Comparison of ENCODE assay signal across 20 mouse cellular contexts in the genomic region with DNA sequence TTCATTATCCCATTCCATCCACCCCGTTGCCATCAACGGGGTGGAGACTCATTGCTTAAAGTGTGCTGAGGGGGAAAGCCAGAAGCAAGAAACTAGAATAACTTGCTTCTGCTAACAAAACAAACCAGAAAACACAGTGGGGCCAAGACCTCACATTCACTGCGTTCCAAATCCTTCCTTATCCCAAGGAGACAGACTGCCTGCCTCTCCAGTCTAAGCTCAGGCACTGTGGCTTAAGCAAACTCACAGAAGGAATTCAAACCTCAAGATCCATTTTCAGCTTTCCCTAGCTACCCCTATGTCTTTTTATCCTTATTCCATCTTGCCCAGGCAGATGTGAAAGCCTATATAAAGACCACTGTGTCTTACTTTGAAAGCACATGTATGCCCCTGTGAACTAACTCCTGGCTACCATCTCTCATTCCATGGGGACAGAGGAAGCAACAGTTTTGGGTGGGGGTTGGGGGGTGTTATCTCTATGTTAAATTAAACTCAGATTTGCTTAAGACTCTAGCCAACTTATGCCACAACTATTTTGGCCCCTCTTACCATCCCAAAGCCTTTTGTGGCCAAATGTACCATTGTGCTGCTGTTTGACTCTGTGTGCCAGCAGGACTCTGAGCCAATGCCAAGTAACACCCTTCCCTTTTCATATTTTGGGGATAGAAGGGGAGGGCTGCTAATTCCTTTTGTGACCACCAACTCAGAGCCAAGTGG.
DNase-seq lines count a peak whose midpoint lies in the region; ATAC-seq and TF ChIP-seq lines count a peak whose summit lies in the region.
"Had no signal": no experiment of that assay in that cellular context is flagged by ENCODE, and none has a peak within 500 bp of the region (broad histone marks: within the 10 kb centered on the region; RNA-seq: fewer than 3 reads in every experiment).

No protein-coding gene starts in this region.

- TF ChIP-seq POLR2A in embryonic fibroblast, embryonic 13.5 days (IDR thresholded peaks at IDR 0.05; ENCODE audit: low read depth, low read length), result no peak

- H3K27me3 ChIP-seq in kidney, postnatal 0 days (ENCODE audit: insufficient read depth, low read length), result no peaks in the 10 kb centered on the region
- H3K27me3 ChIP-seq: CH12.LX; embryonic facial prominence, embryonic 12.5 days; heart, embryonic 13.5 days; hindbrain, embryonic 15.5 days had no signal

- ATAC-seq in kidney, postnatal 0 days (replicated peaks; ENCODE audit: low FRiP score, low read depth), result no peak

- peaks cover 13% of the 10 kb centered on the region; the same call in 1 of the 2 replicates for H3K4me1 ChIP-seq in kidney, postnatal 0 days (replicated peaks; ENCODE audit: insufficient read depth, low read length)
- H3K4me1 ChIP-seq in embryonic fibroblast, embryonic 13.5 days (ENCODE audit: control insufficient read depth, insufficient read depth, low read length), result peaks cover 14% of the 10 kb centered on the region

- H3K9me3 ChIP-seq in kidney, postnatal 0 days (replicated peaks; ENCODE audit: low read length), result no peaks in the 10 kb centered on the region
- H3K9me3 ChIP-seq: embryonic facial prominence, embryonic 12.5 days; forebrain, embryonic 12.5 days; heart, embryonic 13.5 days; hindbrain, embryonic 15.5 days had no signal

- peak; percentile 45 for DNase-seq in kidney, postnatal 0 days (ENCODE audit: low spot score)
- no peak for DNase-seq in kidney, postnatal 25 days
- DNase-seq in testis, postnatal 10 days (ENCODE audit: low spot score), result peak; percentile 10
- DNase-seq in testis, postnatal 14 days (ENCODE audit: low spot score), result no peak
- DNase-seq in spleen, postnatal 10 days (ENCODE audit: low spot score in 2 of 2), result no peak
- DNase-seq in left cerebral cortex, adult 11 months (ENCODE audit: low spot score), result no peak
- DNase-seq: adrenal gland, adult 8-10 months; adrenal gland, postnatal 36 days; cerebellum, adult 8-10 months; cerebellum, postnatal 14 days; embryo, embryonic 11 days; gastrocnemius, adult 2 months; gastrocnemius, postnatal 36 days; heart, postnatal 36 days had no signal

- no peak for TF ChIP-seq CTCF in kidney, postnatal 0 days (IDR thresholded peaks at IDR 0.05; ENCODE audit: low read depth)
- no peak for TF ChIP-seq CTCF in embryonic fibroblast, embryonic 13.5 days (IDR thresholded peaks at IDR 0.05; ENCODE audit: borderline replicate concordance, insufficient read depth, low read length)

- no peak overlapping the region for H3K4me3 ChIP-seq in kidney, postnatal 0 days (replicated peaks; ENCODE audit: low read depth, low read length)
- no peak overlapping the region for H3K4me3 ChIP-seq in embryonic fibroblast, embryonic 13.5 days (ENCODE audit: insufficient read depth, low read length)
- H3K4me3 ChIP-seq: embryonic facial prominence, embryonic 12.5 days; forebrain, embryonic 12.5 days; gastrocnemius, adult 2 months; heart, embryonic 13.5 days; hindbrain, embryonic 15.5 days had no signal

- H3K36me3 ChIP-seq in kidney, postnatal 0 days (ENCODE audit: insufficient read depth, low read length), result no peaks in the 10 kb centered on the region
- H3K36me3 ChIP-seq: embryonic facial prominence, embryonic 12.5 days; forebrain, embryonic 12.5 days; heart, embryonic 13.5 days; hindbrain, embryonic 15.5 days had no signal

- H3K4me2 ChIP-seq in kidney, postnatal 0 days (ENCODE audit: low read length), result no peak overlapping the region
- H3K4me2 ChIP-seq: embryonic facial prominence, embryonic 12.5 days; forebrain, embryonic 12.5 days; heart, embryonic 13.5 days; hindbrain, embryonic 15.5 days had no signal

- 60% methylated on average over 3 of the region's 3 CpGs for WGBS in kidney, postnatal 0 days

- no peak overlapping the region for H3K9ac ChIP-seq in kidney, postnatal 0 days (ENCODE audit: low read depth, low read length)
- H3K9ac ChIP-seq: embryonic facial prominence, embryonic 12.5 days; forebrain, embryonic 12.5 days; heart, embryonic 13.5 days; hindbrain, embryonic 15.5 days had no signal

- no peak overlapping the region for H3K27ac ChIP-seq in kidney, postnatal 0 days
- H3K27ac ChIP-seq in embryonic fibroblast, embryonic 13.5 days (ENCODE audit: insufficient read depth, low read length), result peak overlapping the region; percentile 53
- H3K27ac ChIP-seq: embryonic facial prominence, embryonic 12.5 days; forebrain, embryonic 12.5 days; gastrocnemius, adult 2 months; heart, embryonic 13.5 days; hindbrain, embryonic 15.5 days had no signal

Comparison
In these comparisons a context has a peak if more than half of its experiments do, and no peak if none do; other contexts are left out.
1. DNase-seq: peak in kidney, postnatal 0 days (single experiment) and testis, postnatal 10 days (single experiment); none in kidney, postnatal 25 days (0 of 2), testis, postnatal 14 days (single experiment), spleen, postnatal 10 days (0 of 2) and left cerebral cortex, adult 11 months (single experiment).